ENCODE assay signal across 13 mouse cellular contexts in genomic region chr13:59943602-59944140, GRCm38 (mm10).
"Had no signal": no experiment of that assay in that cellular context is flagged by ENCODE, and none has a peak within 500 bp of the region (broad histone marks: within the 10 kb centered on the region; RNA-seq: fewer than 3 reads in every experiment).

No protein-coding gene starts in this region.

- DNase-seq: layer of hippocampus, adult 9-11 months; layer of hippocampus, postnatal 36 days; lung, adult 2 months; lung, postnatal 36 days; midbrain, embryonic 14.5 days; right cerebral cortex, postnatal 14 days; thymus, postnatal 4 days had no signal

- H3K27ac ChIP-seq: liver, embryonic 15.5 days; stomach, embryonic 15.5 days had no signal

- ATAC-seq: inflammation-experienced regulatory T-cells, adult 6 months; intestine, postnatal 0 days; lung, postnatal 0 days had no signal

- H3K4me3 ChIP-seq: liver, embryonic 15.5 days; stomach, embryonic 15.5 days had no signal

- H3K36me3 ChIP-seq: liver, embryonic 15.5 days; stomach, embryonic 15.5 days had no signal

- H3K4me1 ChIP-seq: liver, embryonic 15.5 days had no signal

- H3K9ac ChIP-seq: liver, embryonic 15.5 days; stomach, embryonic 15.5 days had no signal

- H3K4me2 ChIP-seq: liver, embryonic 11.5 days; liver, embryonic 15.5 days; stomach, embryonic 15.5 days had no signal

- H3K9me3 ChIP-seq: liver, embryonic 15.5 days; stomach, embryonic 15.5 days had no signal
